Mouse (Mus musculus): ENCODE data around the gene Mcfd2.

Mcfd2 gene

DNA sequence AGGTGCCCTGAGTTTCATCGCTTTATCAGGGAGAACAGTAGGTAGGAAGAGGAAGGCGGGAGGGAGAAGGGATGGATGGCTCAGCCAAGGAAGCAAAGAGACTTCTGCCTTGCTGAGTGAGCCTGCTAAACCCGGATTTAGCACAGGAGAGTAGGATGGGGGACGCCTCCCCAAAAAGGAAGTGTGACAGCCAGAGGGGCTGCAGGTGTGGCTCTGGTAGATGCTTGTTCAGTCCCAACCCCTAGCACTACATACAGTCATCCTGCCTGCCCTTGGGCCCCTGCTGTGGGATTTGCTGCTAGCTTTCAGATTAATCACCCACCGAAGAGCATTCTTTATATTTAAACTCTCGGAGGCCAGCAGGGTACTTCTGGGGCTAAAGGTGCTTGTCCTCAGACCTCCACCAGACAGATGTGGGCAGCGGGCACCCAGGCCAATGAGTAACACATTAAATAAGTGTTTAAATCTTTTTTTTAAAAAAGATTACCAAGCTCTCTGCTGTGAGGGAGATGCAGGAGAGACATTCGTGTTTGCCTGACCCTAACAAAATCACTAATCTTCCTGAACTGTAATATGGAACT, 21.6 kb upstream of the Mcfd2 start:
- DNase-seq = peak; percentile 67

GRCm38 (mm10) chr17:87286481-87287143, 20.9 kb upstream of the Mcfd2 start:
- DNase-seq = no peak

- DNase-seq = no peak
Observed at GRCm38 (mm10) chr17:87285731-87286465, 20.2 kb upstream of the Mcfd2 start.

GRCm38 (mm10) chr17:87284482-87285040, 18.8 kb upstream of the Mcfd2 start:
- DNase-seq = peak; percentile 78

GRCm38 (mm10) chr17:87283755-87284481, 18.2 kb upstream of the Mcfd2 start:
- DNase-seq = no peak

DNA sequence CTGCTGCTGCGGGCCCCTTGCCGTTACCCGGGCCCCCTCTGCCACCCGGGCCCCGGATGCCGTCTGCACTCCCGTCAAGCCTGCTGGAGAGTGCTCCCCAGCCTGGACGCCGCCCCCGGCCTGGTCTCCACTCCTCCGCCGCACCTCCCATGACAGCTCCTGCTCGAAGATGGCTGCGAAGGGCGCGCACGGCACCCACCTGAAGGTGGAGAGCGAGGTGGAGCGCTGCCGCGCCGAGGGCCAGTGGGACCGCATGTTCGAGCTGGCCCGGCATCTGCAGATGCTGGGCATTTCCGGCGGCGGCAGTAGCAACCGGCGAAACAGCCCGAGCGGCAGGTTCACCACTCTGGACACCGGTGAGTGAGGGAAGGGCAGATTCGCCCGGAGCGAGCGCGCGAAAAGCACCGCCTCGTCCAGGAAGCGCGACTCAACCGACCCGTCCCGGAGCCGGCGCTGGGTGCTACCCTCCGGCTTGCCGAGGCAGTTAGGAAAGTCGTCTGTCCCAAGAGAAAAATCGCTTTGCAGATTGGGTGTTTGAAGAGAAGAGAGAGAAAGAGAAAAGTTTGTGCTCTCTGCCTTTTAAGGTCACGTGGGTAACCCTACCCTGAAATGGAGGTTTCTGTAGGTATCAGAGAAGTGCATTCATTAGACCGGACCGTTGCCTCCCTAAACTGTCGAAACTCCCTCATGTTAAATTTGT, 17.5 kb upstream of the Mcfd2 start:
- peak; percentile 72 for DNase-seq

- DNase-seq = peak; percentile 98
Observed at GRCm38 (mm10) chr17:87282706-87283053, 16.9 kb upstream of the Mcfd2 start, which contains the start of gene Ttc7. Ttc7 (plus strand) TSS chr17:87282886.

- DNase-seq = peak; percentile 99
Observed at GRCm38 (mm10) chr17:87282007-87282705, 16.4 kb upstream of the Mcfd2 start.

- DNase-seq = peak; percentile 87
Observed at GRCm38 (mm10) chr17:87275363-87276341, 9.9 kb upstream of the Mcfd2 start.

- no peak for DNase-seq
Observed at GRCm38 (mm10) chr17:87269454-87269853, 3.7 kb upstream of the Mcfd2 start.

GRCm38 (mm10) chr17:87264927-87265791, 576 bp downstream of the Mcfd2 start:
- no peak for DNase-seq

DNA sequence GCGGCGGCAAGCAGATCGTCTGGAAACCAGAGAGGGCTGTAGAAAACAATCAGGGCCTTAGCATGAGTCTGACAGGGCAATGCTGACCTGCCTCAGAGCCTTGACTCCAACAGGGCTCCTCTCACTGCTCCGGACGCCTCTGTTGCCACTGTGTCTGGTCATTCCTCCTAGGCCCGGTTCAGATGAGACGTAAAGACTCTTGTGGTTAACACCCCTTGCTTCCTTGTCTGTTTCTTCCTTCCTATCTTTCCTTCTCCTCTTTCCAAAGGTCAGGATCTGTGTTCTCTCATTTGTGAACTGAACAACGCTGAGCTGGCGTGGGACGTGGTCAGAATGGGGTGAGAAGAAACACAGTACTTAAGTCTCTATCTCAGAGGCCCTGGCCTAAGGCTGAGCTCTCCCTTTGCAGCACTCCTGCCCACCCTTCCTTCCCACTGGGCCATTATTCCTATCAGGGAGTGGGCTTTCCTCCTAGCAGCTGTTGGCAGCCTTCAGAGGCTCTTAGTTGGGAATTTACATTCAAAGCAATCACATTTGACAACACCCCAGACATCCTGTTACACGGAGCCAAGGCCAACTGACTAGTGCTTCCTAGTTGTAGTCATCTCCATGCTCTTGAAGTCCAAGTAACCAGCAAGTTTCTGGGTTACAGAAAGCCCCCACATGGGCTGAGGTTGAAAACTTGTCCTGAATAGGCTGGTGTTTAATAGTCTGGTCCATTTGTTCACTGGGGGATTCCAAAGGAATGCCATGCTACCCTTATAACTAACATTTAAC, 1.5 kb downstream of the Mcfd2 start:
- no peak for DNase-seq

DNA sequence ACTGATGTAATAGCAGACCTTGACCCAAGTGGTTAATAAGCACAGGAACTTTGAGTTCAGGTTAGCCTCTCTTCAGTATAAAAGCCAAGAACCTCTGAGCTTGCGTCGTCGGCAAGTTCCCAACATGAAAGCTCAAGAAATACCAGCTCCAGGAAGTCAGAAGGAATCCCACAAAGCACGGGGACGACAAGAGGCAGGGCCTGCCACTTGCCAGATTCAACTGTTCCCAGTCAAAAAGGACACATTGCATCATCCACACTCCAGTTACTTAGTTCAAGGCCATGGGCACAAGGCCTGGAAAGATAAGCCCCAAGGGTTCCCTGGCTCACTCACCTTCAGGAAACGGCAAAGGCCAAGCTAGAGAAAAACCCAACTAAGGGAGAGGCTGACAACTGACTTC, 2.3 kb downstream of the Mcfd2 start:
- peak; percentile 85 for DNase-seq

- no peak for DNase-seq
Observed at GRCm38 (mm10) chr17:87255672-87256071, 10.1 kb downstream of the Mcfd2 start.

GRCm38 (mm10) chr17:87254384-87254783, 11.4 kb downstream of the Mcfd2 start:
- no peak for DNase-seq

- DNase-seq = no peak
Observed at GRCm38 (mm10) chr17:87246103-87246502, 19.6 kb downstream of the Mcfd2 start.

GRCm38 (mm10) chr17:87237826-87238225, 27.9 kb downstream of the Mcfd2 start:
- no peak for DNase-seq

Data from kidney, adult 9 months (tissue).